Mouse (Mus musculus) megakaryocyte, embryonic 14.5 days (primary cell): ENCODE data around the gene Plekhg3.

Source experiments
- FLI1 ChIP-seq: IDR thresholded peaks from 2 replicates; pipeline ENCODE4 v1.6.1; 2012; ENCODE audit warnings: low read length, inconsistent platforms, mixed read lengths
- GATA1 ChIP-seq: IDR thresholded peaks from 3 replicates; pipeline ENCODE4 v1.6.1; 2012; ENCODE audit warnings: mixed read lengths, low read length, inconsistent platforms, borderline replicate concordance

DNA sequence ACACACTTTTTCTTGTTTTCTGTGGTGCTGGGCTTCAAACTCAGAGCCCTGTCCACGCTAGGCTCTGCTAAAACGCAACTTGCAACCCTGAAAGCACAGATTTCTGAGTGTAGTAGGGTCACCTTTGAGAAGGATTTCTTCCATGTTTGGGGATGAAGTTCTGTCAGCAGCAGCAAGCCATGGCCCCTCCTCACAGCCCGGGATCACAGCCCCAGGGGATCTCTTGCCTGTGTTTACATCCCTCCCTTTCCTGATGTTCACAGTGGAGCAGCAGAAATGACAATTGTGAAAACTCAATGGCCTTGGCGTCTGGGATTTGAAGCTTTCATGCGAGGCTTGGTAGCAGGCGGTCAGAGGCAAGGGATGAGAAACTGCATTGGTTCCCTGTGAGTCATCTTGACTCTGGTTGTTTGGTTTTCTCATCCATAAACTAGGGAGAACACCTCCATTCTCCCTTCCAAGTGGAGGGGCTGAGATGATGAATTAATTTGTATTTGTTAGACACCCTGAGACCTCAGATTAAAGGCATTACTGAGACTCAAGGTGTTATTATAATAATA lies at the start of gene Plekhg3:
- TF ChIP-seq GATA1 (no peak), FLI1 (no peak)
